8 mouse cellular contexts compared by ENCODE assay signal in the genomic region with DNA sequence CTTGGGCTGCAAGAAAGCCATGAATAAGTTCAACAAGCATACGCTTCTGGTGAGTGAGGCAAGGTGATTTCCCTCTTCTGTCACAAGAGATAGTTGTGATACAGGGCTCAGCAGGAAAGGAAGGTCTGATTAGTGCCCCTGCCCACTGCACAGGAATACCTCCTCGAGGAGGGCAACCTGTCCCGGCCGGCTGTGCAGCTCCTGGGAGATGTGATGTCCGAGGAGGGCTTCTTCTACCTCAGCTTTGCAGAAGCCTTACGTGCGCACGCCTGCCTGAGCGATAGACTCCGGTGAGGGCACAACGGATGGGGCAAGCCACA. TPM values are rescaled to one million over a fixed set of nuclear protein-coding genes. Genes with fewer than 3 reads are reported as not detected.
DNase-seq lines count a peak whose midpoint lies in the region; ATAC-seq lines count a peak whose summit lies in the region.

No protein-coding gene starts in this region.

- H3K4me2 ChIP-seq in lung, embryonic 15.5 days = peak overlapping the region; percentile 57
- H3K4me2 ChIP-seq in forebrain, embryonic 13.5 days = peak overlapping the region; percentile 62
- H3K4me2 ChIP-seq in limb, embryonic 11.5 days (ENCODE audit: low read depth, severe bottlenecking) = peak overlapping the region; percentile 52
- peak overlapping the region; percentile 61 for H3K4me2 ChIP-seq in neural tube, embryonic 15.5 days

- peak overlapping the region; percentile 2; the same call in 1 of the 2 replicates for H3K9ac ChIP-seq in lung, embryonic 15.5 days
- peak overlapping the region; percentile 60 for H3K9ac ChIP-seq in forebrain, embryonic 13.5 days
- no peak overlapping the region; the same call in 1 of the 2 replicates for H3K9ac ChIP-seq in limb, embryonic 11.5 days (ENCODE audit: low read length)
- H3K9ac ChIP-seq in neural tube, embryonic 15.5 days (replicated peaks) = peak overlapping the region; percentile 36

- no peak; the same call in 1 of the 2 replicates for ATAC-seq in lung, embryonic 15.5 days (ENCODE audit: borderline replicate concordance, extremely low read depth, low FRiP score, low TSS enrichment)
- ATAC-seq in forebrain, embryonic 13.5 days = no peak
- ATAC-seq in limb, embryonic 11.5 days (ENCODE audit: insufficient number of reproducible peaks, low FRiP score, low TSS enrichment, low read depth) = no peak
- no peak for ATAC-seq in neural tube, embryonic 15.5 days (ENCODE audit: low FRiP score)

- DNase-seq in lung, postnatal 25 days (ENCODE audit: low spot score) = no peak
- DNase-seq in limb, embryonic 11.5 days (ENCODE audit: low spot score) = no peak
- DNase-seq in cerebellum, adult 8-10 months = no peak
- DNase-seq in adrenal gland, postnatal 4 days (ENCODE audit: low spot score in 2 of 2) = no peak
- no peak for DNase-seq in layer of hippocampus, adult 18-20 months (ENCODE audit: low spot score in 2 of 2)

- peaks cover 33% of the 10 kb centered on the region for H3K36me3 ChIP-seq in lung, embryonic 15.5 days
- H3K36me3 ChIP-seq in forebrain, embryonic 13.5 days (ENCODE audit: poor library complexity, severe bottlenecking) = peaks cover 43% of the 10 kb centered on the region
- H3K36me3 ChIP-seq in limb, embryonic 11.5 days (ENCODE audit: control insufficient read depth, insufficient read depth, low read length) = peaks cover 6% of the 10 kb centered on the region
- H3K36me3 ChIP-seq in neural tube, embryonic 15.5 days = peaks cover 39% of the 10 kb centered on the region

- no peak overlapping the region for H3K27ac ChIP-seq in lung, embryonic 15.5 days
- H3K27ac ChIP-seq in forebrain, embryonic 13.5 days = no peak overlapping the region
- H3K27ac ChIP-seq in limb, embryonic 11.5 days (replicated peaks; ENCODE audit: low read depth, low read length) = no peak overlapping the region
- no peak overlapping the region for H3K27ac ChIP-seq in neural tube, embryonic 15.5 days (replicated peaks)

- 25% methylated on average over 11 of the region's 11 CpGs for WGBS in lung, embryonic 15.5 days
- WGBS in forebrain, embryonic 13.5 days = 32% methylated on average over 11 of the region's 11 CpGs
- WGBS in limb, embryonic 11.5 days = 25% methylated on average over 11 of the region's 11 CpGs
- WGBS in neural tube, embryonic 15.5 days = 29% methylated on average over 11 of the region's 11 CpGs

- no peaks in the 10 kb centered on the region for H3K9me3 ChIP-seq in lung, embryonic 15.5 days
- H3K9me3 ChIP-seq in forebrain, embryonic 13.5 days (replicated peaks) = no peaks in the 10 kb centered on the region
- no peaks in the 10 kb centered on the region for H3K9me3 ChIP-seq in limb, embryonic 11.5 days (ENCODE audit: control insufficient read depth, low read length)
- no peaks in the 10 kb centered on the region for H3K9me3 ChIP-seq in neural tube, embryonic 15.5 days (replicated peaks)

- peaks cover 21% of the 10 kb centered on the region for H3K27me3 ChIP-seq in lung, embryonic 15.5 days
- H3K27me3 ChIP-seq in forebrain, embryonic 13.5 days = peaks cover 35% of the 10 kb centered on the region
- H3K27me3 ChIP-seq in limb, embryonic 11.5 days (ENCODE audit: control insufficient read depth, insufficient read depth, low read length) = peaks cover 18% of the 10 kb centered on the region
- peaks cover 33% of the 10 kb centered on the region for H3K27me3 ChIP-seq in neural tube, embryonic 15.5 days (replicated peaks)

- H3K4me1 ChIP-seq in lung, embryonic 15.5 days = peaks cover 19% of the 10 kb centered on the region
- H3K4me1 ChIP-seq in forebrain, embryonic 13.5 days = peaks cover 12% of the 10 kb centered on the region
- H3K4me1 ChIP-seq in limb, embryonic 11.5 days (ENCODE audit: control insufficient read depth, insufficient read depth, low read length) = peaks cover 15% of the 10 kb centered on the region
- H3K4me1 ChIP-seq in neural tube, embryonic 15.5 days = peaks cover 16% of the 10 kb centered on the region

- H3K4me3 ChIP-seq in lung, embryonic 15.5 days = peak overlapping the region; percentile 13
- peak overlapping the region; percentile 31 for H3K4me3 ChIP-seq in forebrain, embryonic 13.5 days
- H3K4me3 ChIP-seq in limb, embryonic 11.5 days (ENCODE audit: low read depth, low read length) = peak overlapping the region; percentile 31
- H3K4me3 ChIP-seq in neural tube, embryonic 15.5 days (replicated peaks) = peak overlapping the region; percentile 29

RNA-seq across cellular contexts. Expression of gene Akt1s1, which starts 9.7 kb away (rescaled TPM):
- polyA plus RNA-seq in lung, embryonic 15.5 days (2015; fragmentation: Nextera tagmentation; extraction: Ambion mirVana) = 109 and 111 TPM in 2 replicates
- 93.1 and 95.4 TPM in 2 replicates for polyA plus RNA-seq in forebrain, embryonic 13.5 days (2015; fragmentation: Nextera tagmentation; extraction: Ambion mirVana)
- 38.6 and 63.4 TPM in 2 replicates for polyA plus RNA-seq in limb, embryonic 11.5 days (2014; fragmentation: Nextera tagmentation; extraction: Ambion mirVana)
- 89.9 and 92.0 TPM in 2 replicates for polyA plus RNA-seq in neural tube, embryonic 15.5 days (2015; fragmentation: Nextera tagmentation; extraction: Ambion mirVana)
- total RNA-seq in adrenal gland, postnatal 4 days (2021) = 100 to 1,000 TPM; 119 to 134 TPM
- total RNA-seq in layer of hippocampus, adult 18-20 months (2021) = 10 to 100 TPM; 76.2 to 79.7 TPM

RNA-seq across cellular contexts. Expression of gene Tbc1d17, which starts 9.7 kb away (rescaled TPM):
- 71.3 and 74.4 TPM in 2 replicates for polyA plus RNA-seq in lung, embryonic 15.5 days (2015; fragmentation: Nextera tagmentation; extraction: Ambion mirVana)
- polyA plus RNA-seq in forebrain, embryonic 13.5 days (2015; fragmentation: Nextera tagmentation; extraction: Ambion mirVana) = 81.5 and 95.5 TPM in 2 replicates
- 60.9 and 69.0 TPM in 2 replicates for polyA plus RNA-seq in limb, embryonic 11.5 days (2014; fragmentation: Nextera tagmentation; extraction: Ambion mirVana)
- 105 and 110 TPM in 2 replicates for polyA plus RNA-seq in neural tube, embryonic 15.5 days (2015; fragmentation: Nextera tagmentation; extraction: Ambion mirVana)
- 10 to 100 TPM; 87.9 to 92.0 TPM for total RNA-seq in adrenal gland, postnatal 4 days (2021)
- 10 to 100 TPM; 67.9 to 70.6 TPM for total RNA-seq in layer of hippocampus, adult 18-20 months (2021)

RNA-seq across cellular contexts. Expression of gene Pnkp, which starts 17.8 kb away (rescaled TPM):
- 37.6 and 37.9 TPM in 2 replicates for polyA plus RNA-seq in lung, embryonic 15.5 days (2015; fragmentation: Nextera tagmentation; extraction: Ambion mirVana)
- polyA plus RNA-seq in forebrain, embryonic 13.5 days (2015; fragmentation: Nextera tagmentation; extraction: Ambion mirVana) = 34.9 and 38.1 TPM in 2 replicates
- 31.0 and 31.2 TPM in 2 replicates for polyA plus RNA-seq in limb, embryonic 11.5 days (2014; fragmentation: Nextera tagmentation; extraction: Ambion mirVana)
- polyA plus RNA-seq in neural tube, embryonic 15.5 days (2015; fragmentation: Nextera tagmentation; extraction: Ambion mirVana) = 29.2 and 29.6 TPM in 2 replicates
- total RNA-seq in adrenal gland, postnatal 4 days (2021) = 10 to 100 TPM; 50.8 to 54.6 TPM
- 10 to 100 TPM; 25.3 to 27.8 TPM for total RNA-seq in layer of hippocampus, adult 18-20 months (2021)

RNA-seq across cellular contexts. Expression of gene Atf5, which starts 22.7 kb away (rescaled TPM):
- polyA plus RNA-seq in lung, embryonic 15.5 days (2015; fragmentation: Nextera tagmentation; extraction: Ambion mirVana) = 4.9 and 5.0 TPM in 2 replicates
- 5.4 and 5.7 TPM in 2 replicates for polyA plus RNA-seq in forebrain, embryonic 13.5 days (2015; fragmentation: Nextera tagmentation; extraction: Ambion mirVana)
- polyA plus RNA-seq in limb, embryonic 11.5 days (2014; fragmentation: Nextera tagmentation; extraction: Ambion mirVana) = 2.1 and 2.3 TPM in 2 replicates
- 3.6 and 4.1 TPM in 2 replicates for polyA plus RNA-seq in neural tube, embryonic 15.5 days (2015; fragmentation: Nextera tagmentation; extraction: Ambion mirVana)
- total RNA-seq in adrenal gland, postnatal 4 days (2021) = 100 to 1,000 TPM in 1 of 2 experiments, 10 to 100 TPM in 1; 59.8 to 104 TPM
- total RNA-seq in layer of hippocampus, adult 18-20 months (2021) = 10 to 100 TPM; 27.4 to 27.9 TPM

RNA-seq across cellular contexts. Expression of gene Il4i1, which starts 22.9 kb away (rescaled TPM):
- polyA plus RNA-seq in lung, embryonic 15.5 days (2015; fragmentation: Nextera tagmentation; extraction: Ambion mirVana) = 0.63 and 1.7 TPM in 2 replicates
- polyA plus RNA-seq in forebrain, embryonic 13.5 days (2015; fragmentation: Nextera tagmentation; extraction: Ambion mirVana) = 1.2 and 1.9 TPM in 2 replicates
- polyA plus RNA-seq in limb, embryonic 11.5 days (2014; fragmentation: Nextera tagmentation; extraction: Ambion mirVana) = 1.1 TPM in 2 replicates
- 0.78 and 4.7 TPM in 2 replicates for polyA plus RNA-seq in neural tube, embryonic 15.5 days (2015; fragmentation: Nextera tagmentation; extraction: Ambion mirVana)
- total RNA-seq in adrenal gland, postnatal 4 days (2021) = 1 to 10 TPM; 1.1 to 1.8 TPM
- 1 to 10 TPM; 1.8 to 2.0 TPM for total RNA-seq in layer of hippocampus, adult 18-20 months (2021)
